Mouse (Mus musculus) bone marrow, adult 2 months (tissue): ENCODE data around the gene Tsen34.

Experiments used
- CTCF ChIP-seq: fragments of 200-500 bp; IDR thresholded peaks from 2 replicates; pipeline ENCODE4 v1.5.1; 2011; ENCODE audit warnings: low read length, control low read depth; ENCODE audit not compliant: control insufficient read depth, insufficient read depth
- POLR2A ChIP-seq: fragments of 200-500 bp; IDR thresholded peaks from 2 replicates; pipeline ENCODE4 v1.6.1; 2011; ENCODE audit warnings: low read depth, mild to moderate bottlenecking, control low read depth, low read length, borderline replicate concordance; ENCODE audit not compliant: control insufficient read depth

DNA sequence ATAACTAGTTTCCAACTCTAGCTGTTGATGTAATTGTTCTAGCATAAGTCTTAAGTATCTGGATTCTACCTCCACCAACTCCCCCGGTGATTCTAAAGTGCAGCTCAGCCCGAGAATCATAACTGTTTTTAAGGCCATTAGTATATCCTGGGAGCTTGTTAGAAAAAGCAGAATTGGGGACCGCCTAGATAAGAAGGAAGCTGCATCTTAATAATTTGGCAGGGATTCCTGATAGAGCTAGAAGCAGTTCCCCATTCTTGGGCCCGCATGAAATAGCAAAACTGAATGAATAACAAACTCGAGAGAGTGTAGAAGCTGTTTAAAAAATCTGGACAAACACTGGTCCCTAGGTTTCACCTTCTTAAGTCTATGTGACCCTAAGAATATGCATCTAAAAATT, 49.3 kb upstream of the Tsen34 start:
- TF ChIP-seq POLR2A: no peak
- TF ChIP-seq CTCF: no peak
